Mouse (Mus musculus) CH12.LX (cell line): ENCODE data around the gene Ctdspl. TPM values are rescaled to one million over a fixed set of nuclear protein-coding genes. Genes with fewer than 3 reads are reported as not detected.

Experiments used
- DNase-seq: peaks from one replicate; pipeline ENCODE4 v3.0.0-alpha.2; 2013; ENCODE audit errors: extremely low read depth
- H3K27ac ChIP-seq: 2 replicates; pipeline ENCODE4 v1.5.1; 2012; ENCODE audit warnings: low read depth, mild to moderate bottlenecking, control low read depth, moderate library complexity; ENCODE audit not compliant: insufficient read depth
- H3K27me3 ChIP-seq: replicated peaks from 2 replicates; pipeline ENCODE3; 2012; ENCODE audit warnings: inconsistent platforms
- H3K36me3 ChIP-seq, 2 experiments: replicated peaks in 1 of 2; 2 replicates each; pipeline versions ENCODE3 to v1.6.1; 2012; ENCODE audit warnings: inconsistent platforms in 1 of 2, low read length in 1 of 2, mild to moderate bottlenecking in 1 of 2, mixed read lengths in 1 of 2, moderate library complexity in 1 of 2; ENCODE audit not compliant: control insufficient read depth in 1 of 2, insufficient read depth in 1 of 2
- H3K4me1 ChIP-seq, 2 experiments: 2 replicates each; pipeline ENCODE4 v1.6.1; 2012; ENCODE audit warnings: inconsistent platforms in 1 of 2, moderate library complexity in 1 of 2; ENCODE audit not compliant: insufficient read depth in 2 of 2, control insufficient read depth in 1 of 2
- H3K4me2 ChIP-seq: 2 replicates; pipeline ENCODE4 v1.6.1; 2012; ENCODE audit warnings: low read depth, mild to moderate bottlenecking, control low read depth; ENCODE audit not compliant: poor library complexity, insufficient read depth, severe bottlenecking
- H3K4me3 ChIP-seq, 3 experiments: fragments of 150-350 bp in 1 of 3; sonication (generic) in 1 of 3; replicated peaks in 1 of 3; 2 replicates each; pipeline versions ENCODE3 to v1.5.1; 2011 to 2012; ENCODE audit warnings: low read depth in 2 of 3, low read length in 2 of 3, mild to moderate bottlenecking in 2 of 3, moderate library complexity in 2 of 3, control low read depth in 1 of 3, improper control_type of control experiment in 1 of 3, inconsistent platforms in 1 of 3, mixed read lengths in 1 of 3; ENCODE audit not compliant: poor library complexity in 1 of 3
- H3K79me2 ChIP-seq: replicated peaks from 2 replicates; pipeline ENCODE4 v1.6.1; 2012; ENCODE audit warnings: mild to moderate bottlenecking, moderate library complexity; ENCODE audit not compliant: control insufficient read depth, poor library complexity, insufficient read depth, severe bottlenecking; ENCODE audit errors: extremely low read depth
- H3K9ac ChIP-seq: 2 replicates; pipeline ENCODE4 v1.6.1; 2012; ENCODE audit warnings: low read depth, mild to moderate bottlenecking, control low read depth, moderate library complexity; ENCODE audit not compliant: insufficient read depth
- H3K9me3 ChIP-seq: replicated peaks from 2 replicates; pipeline ENCODE3; 2012; ENCODE audit warnings: low read length, inconsistent platforms, mixed read lengths
- BHLHE40 ChIP-seq: IDR thresholded peaks from 2 replicates; pipeline ENCODE4 v1.6.1; 2011; ENCODE audit warnings: mild to moderate bottlenecking, low read depth, low read length, improper control_type of control experiment
- CHD1 ChIP-seq: IDR thresholded peaks from 2 replicates; pipeline ENCODE4 v1.6.1; 2012; ENCODE audit warnings: low read depth, low read length, improper control_type of control experiment, inconsistent platforms
- EP300 ChIP-seq: IDR thresholded peaks from 2 replicates; pipeline ENCODE4 v1.6.1; 2011; ENCODE audit warnings: low read length, improper control_type of control experiment
- GABPA ChIP-seq: IDR thresholded peaks from 2 replicates; pipeline ENCODE4 v1.6.1; 2012; ENCODE audit warnings: low read depth, low read length, improper control_type of control experiment, inconsistent platforms; ENCODE audit not compliant: insufficient replicate concordance
- IRF4 ChIP-seq: IDR thresholded peaks from 2 replicates; pipeline ENCODE4 v1.6.1; 2014; ENCODE audit warnings: low read depth, mild to moderate bottlenecking, inconsistent platforms, low read length, improper control_type of control experiment
- JUND ChIP-seq: conservative IDR thresholded peaks from 2 replicates; pipeline ENCODE4 v1.6.1; 2011; ENCODE audit warnings: low read depth, low read length, improper control_type of control experiment
- MAFK ChIP-seq: IDR thresholded peaks from 2 replicates; pipeline ENCODE4 v1.6.1; 2011; ENCODE audit warnings: low read length, improper control_type of control experiment; ENCODE audit not compliant: insufficient replicate concordance
- MAX ChIP-seq: IDR thresholded peaks from 2 replicates; pipeline ENCODE4 v1.6.1; 2011; ENCODE audit warnings: low read length, improper control_type of control experiment
- MAZ ChIP-seq: IDR thresholded peaks from 2 replicates; pipeline ENCODE4 v1.6.1; 2012; ENCODE audit warnings: low read depth, mild to moderate bottlenecking, inconsistent platforms, low read length, improper control_type of control experiment, moderate library complexity
- NRF1 ChIP-seq: IDR thresholded peaks from 2 replicates; pipeline ENCODE4 v1.6.1; 2014; ENCODE audit warnings: low read depth, mild to moderate bottlenecking, inconsistent platforms, low read length, improper control_type of control experiment, moderate library complexity
- PAX5 ChIP-seq: IDR thresholded peaks from 2 replicates; pipeline ENCODE4 v1.6.1; 2012; ENCODE audit warnings: low read length, inconsistent platforms, mixed read lengths
- POLR2A ChIP-seq: IDR thresholded peaks from 2 replicates; pipeline ENCODE4 v1.6.1; 2011; ENCODE audit warnings: low read depth, mild to moderate bottlenecking, improper control_type of control experiment, low read length
- SIN3A ChIP-seq: IDR thresholded peaks from 2 replicates; pipeline ENCODE4 v1.6.1; 2012; ENCODE audit warnings: low read length, improper control_type of control experiment, inconsistent platforms
- SMC3 ChIP-seq: IDR thresholded peaks from 2 replicates; pipeline ENCODE4 v1.6.1; 2011; ENCODE audit warnings: low read depth, low read length, improper control_type of control experiment
- USF1 ChIP-seq: IDR thresholded peaks from 2 replicates; pipeline ENCODE4 v1.6.1; 2014; ENCODE audit warnings: low read depth, mild to moderate bottlenecking, inconsistent platforms, low read length, improper control_type of control experiment
- USF2 ChIP-seq: conservative IDR thresholded peaks from 2 replicates; pipeline ENCODE4 v1.6.1; 2011; ENCODE audit warnings: low read depth, low read length, improper control_type of control experiment
- ZC3H11A ChIP-seq: IDR thresholded peaks from 2 replicates; pipeline ENCODE4 v1.6.1; 2012; ENCODE audit warnings: low read depth, mild to moderate bottlenecking, inconsistent platforms, low read length, improper control_type of control experiment
- ZMIZ1 ChIP-seq: IDR thresholded peaks from 2 replicates; pipeline ENCODE4 v1.6.1; 2012; ENCODE audit warnings: low read depth, mild to moderate bottlenecking, inconsistent platforms, low read length, improper control_type of control experiment
- ZNF384 ChIP-seq: IDR thresholded peaks from 2 replicates; pipeline ENCODE4 v1.6.1; 2012; ENCODE audit warnings: low read depth, low read length, improper control_type of control experiment, inconsistent platforms
- dilution Hi-C: fragments of 300-500 bp; cut with MboI; formaldehyde crosslinking; loops from 2 replicates; pipeline ENCODE4 v1.14.3; 2020; ENCODE audit warnings: low sequenced_read_pairs; ENCODE audit not compliant: extremely low pct_unique_long_range_greater_than_20kb, extremely low pct_ligation_motif_present
- in situ Hi-C: fragments of 300-500 bp; cut with MboI; formaldehyde crosslinking; loops from 3 replicates; pipeline ENCODE4 v1.14.3; 2019; ENCODE audit warnings: low sequenced_read_pairs, low pct_ligation_motif_present, low pct_unique_long_range_greater_than_20kb, mixed read lengths
- polyA plus RNA-seq: library from polyadenylated mRNA; unstranded; fragments of >175 nt; gene quantifications from 2 replicates; pipeline ENCODE4 v1.2.1, GENCODE M21; 2012; ENCODE audit warnings: low read depth; ENCODE audit not compliant: insufficient read length
- total RNA-seq, 2 experiments: library from RNA; depleted of rRNA; stranded (reverse); fragments of 300-350 nt in 1 of 2; fragments of >200 nt in 1 of 2; gene quantifications; 2 replicates each; pipeline ENCODE4 v1.2.3; 2012 to 2014

Gene Ctdspl
- total and polyA plus RNA-seq, 3 experiments = not detected

GRCm38 (mm10) chr9:118949654-118950053 is 23.4 kb downstream of the Ctdspl start:
- Histone ChIP-seq H3K36me3 (no peaks in the 10 kb centered on the region), H3K27me3 (peaks cover 55% of the 10 kb centered on the region), H3K4me3 (no peak overlapping the region), H3K9me3 (no peaks in the 10 kb centered on the region), H3K27ac (no peak overlapping the region), H3K79me2 (no peaks in the 10 kb centered on the region), H3K9ac (no peak overlapping the region), H3K4me2 (no peak overlapping the region), H3K4me1 (0 out of 4 replicates have a peak, but pooled peaks cover 0 to 7% of the 10 kb centered on the region in 2 experiments)
- no peak for DNase-seq
- in situ Hi-C loops (no loop called here), dilution Hi-C loops (no loop called here)
- TF ChIP-seq CHD1 (no peak), JUND (no peak), MAX (no peak), USF2 (no peak), ZNF384 (no peak), POLR2A (no peak), MAZ (no peak), USF1 (no peak), PAX5 (no peak), NRF1 (no peak), GABPA (no peak), MAFK (no peak), ZMIZ1 (no peak), EP300 (no peak), SIN3A (no peak), SMC3 (no peak), BHLHE40 (no peak), IRF4 (no peak)

GRCm38 (mm10) chr9:118950061-118950460 is 23.8 kb downstream of the Ctdspl start:
- 0 out of 4 replicates have a peak, but pooled peaks cover 0 to 7% of the 10 kb centered on the region in 2 experiments for H3K4me1 ChIP-seq
- no peak for TF ChIP-seq ZC3H11A
- peak; percentile 11 for DNase-seq
- no peak overlapping the region for H3K4me2 ChIP-seq
- dilution Hi-C loops = no loop called here
- no peak overlapping the region for H3K4me3 ChIP-seq
- no peaks in the 10 kb centered on the region for H3K79me2 ChIP-seq
- no peaks in the 10 kb centered on the region for H3K36me3 ChIP-seq
- H3K9ac ChIP-seq = no peak overlapping the region
- in situ Hi-C loops = no loop called here
- peaks cover 58% of the 10 kb centered on the region for H3K27me3 ChIP-seq
- peaks cover 2% of the 10 kb centered on the region for H3K9me3 ChIP-seq
- no peak overlapping the region for H3K27ac ChIP-seq
